Mouse (Mus musculus) ES-Bruce4 (cell line): ENCODE results near the gene Nxf1. TPM values are rescaled to one million over a fixed set of nuclear protein-coding genes. Genes with fewer than 3 reads are reported as not detected.
"Not testable (repeated sequence)": the region's sequence is repeated elsewhere in the genome, so short reads cannot be mapped to it uniquely, and the experiment has no call there.

Experiments used
- H3K27ac ChIP-seq: 2 replicates; pipeline ENCODE4 v1.5.1; 2012; ENCODE audit warnings: low read length, inconsistent platforms; ENCODE audit not compliant: insufficient read depth
- H3K27me3 ChIP-seq: 2 replicates; pipeline ENCODE4 v1.6.1; 2012; ENCODE audit warnings: mild to moderate bottlenecking, low read length, inconsistent platforms; ENCODE audit not compliant: control insufficient read depth, poor library complexity, insufficient read depth, severe bottlenecking
- H3K36me3 ChIP-seq: 2 replicates; pipeline ENCODE4 v1.6.1; 2012; ENCODE audit warnings: inconsistent platforms, mild to moderate bottlenecking, low read length, moderate library complexity; ENCODE audit not compliant: control insufficient read depth, poor library complexity, insufficient read depth, severe bottlenecking
- H3K4me1 ChIP-seq: one replicate; pipeline ENCODE4 v1.8.1; 2011; ENCODE audit warnings: low read length; ENCODE audit not compliant: control insufficient read depth, insufficient read depth
- H3K4me3 ChIP-seq: 2 replicates; pipeline ENCODE4 v1.5.1; 2011; ENCODE audit warnings: low read depth, mild to moderate bottlenecking, low read length
- H3K9ac ChIP-seq: 2 replicates; pipeline ENCODE4 v1.6.1; 2012; ENCODE audit warnings: low read depth, mild to moderate bottlenecking, inconsistent platforms; ENCODE audit not compliant: poor library complexity, severe bottlenecking
- H3K9me3 ChIP-seq: replicated peaks from 2 replicates; pipeline ENCODE4 v1.6.1; 2012; ENCODE audit warnings: mild to moderate bottlenecking, low read length, inconsistent platforms; ENCODE audit not compliant: control insufficient read depth, poor library complexity, insufficient read depth, severe bottlenecking
- CTCF ChIP-seq: IDR thresholded peaks from one replicate; pipeline ENCODE4 v1.8.1; 2011; ENCODE audit warnings: low read depth, low read length
- EP300 ChIP-seq: IDR thresholded peaks from 2 replicates; pipeline ENCODE4 v1.6.1; 2011; ENCODE audit warnings: low read depth, low read length; ENCODE audit not compliant: insufficient read depth
- POLR2A ChIP-seq: IDR thresholded peaks from one replicate; pipeline ENCODE4 v1.8.1; 2011; ENCODE audit warnings: low read length; ENCODE audit not compliant: insufficient read depth
- polyA plus RNA-seq: library from polyadenylated mRNA; stranded (reverse); fragments of >200 nt; gene quantifications from 2 replicates; pipeline ENCODE4 v1.2.4, GENCODE M21; 2011; ENCODE audit warnings: low read depth; ENCODE audit not compliant: missing spikeins, insufficient read depth, insufficient read length

Nxf1 gene
- polyA plus RNA-seq, 1 experiment, result 122 TPM

- Histone ChIP-seq H3K36me3 (peaks cover 36% of the 10 kb centered on the region), H3K9me3 (no peaks in the 10 kb centered on the region), H3K27me3 (no peaks in the 10 kb centered on the region), H3K4me3 (no peak overlapping the region), H3K4me1 (no peaks in the 10 kb centered on the region), H3K27ac (peak overlapping the region; percentile 60; the same call in 1 of the 2 replicates), H3K9ac (no peak overlapping the region)
- TF ChIP-seq EP300 (no peak), CTCF (no peak), POLR2A (no peak)
Measured at GRCm38 (mm10) chr19:8727495-8728114, 29.3 kb upstream of the Nxf1 start.

- not testable (repeated sequence) for H3K4me1 ChIP-seq, H3K27me3 ChIP-seq, H3K27ac ChIP-seq, H3K9ac ChIP-seq, H3K4me3 ChIP-seq, H3K9me3 ChIP-seq
- H3K36me3 ChIP-seq, result peaks cover 36% of the 10 kb centered on the region
Measured at GRCm38 (mm10) chr19:8728335-8729099, 28.4 kb upstream of the Nxf1 start.

DNA sequence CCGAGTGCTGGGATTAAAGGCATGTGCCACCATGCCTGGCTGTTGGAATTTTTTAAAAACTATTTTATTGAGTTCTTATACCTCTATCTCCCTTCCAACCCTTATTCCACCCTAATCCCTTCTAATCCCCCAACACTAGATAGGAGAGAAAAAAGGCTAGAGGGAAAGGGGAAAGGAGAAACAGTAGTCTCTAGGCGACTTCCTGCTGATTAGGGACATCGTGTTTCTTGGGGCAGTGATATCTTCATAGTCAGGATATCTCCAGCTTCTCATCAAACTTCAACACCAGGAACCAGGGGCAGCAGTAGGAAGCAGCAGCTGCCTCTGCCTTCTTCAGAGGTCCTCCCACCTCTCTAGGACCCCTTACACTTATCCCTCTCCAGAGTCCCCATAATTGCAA, 22.5 kb upstream of the Nxf1 start:
- no peaks in the 10 kb centered on the region for H3K9me3 ChIP-seq
- no peaks in the 10 kb centered on the region for H3K4me1 ChIP-seq
- no peak overlapping the region for H3K27ac ChIP-seq
- H3K27me3 ChIP-seq, result no peaks in the 10 kb centered on the region
- no peak overlapping the region for H3K4me3 ChIP-seq
- peaks cover 20% of the 10 kb centered on the region for H3K36me3 ChIP-seq
- no peak overlapping the region for H3K9ac ChIP-seq
- TF ChIP-seq CTCF, result no peak
- TF ChIP-seq POLR2A, result no peak
- TF ChIP-seq EP300, result no peak

GRCm38 (mm10) chr19:8735389-8736159, 21.3 kb upstream of the Nxf1 start, which contains the start of gene Wdr74:
Wdr74 (plus strand) TSS chr19:8735827.
- Histone ChIP-seq H3K9ac (peak within 1 kb of the TSS; percentile 83), H3K27ac (no peak within 1 kb of the TSS), H3K4me3 (peak within 1 kb of the TSS; percentile 82), H3K9me3 (no peaks in the 10 kb centered on the region), H3K4me1 (no peaks in the 10 kb centered on the region), H3K36me3 (peaks cover 32% of the 10 kb centered on the region), H3K27me3 (no peaks in the 10 kb centered on the region)
- no peak for TF ChIP-seq CTCF
- peak; percentile 80 for TF ChIP-seq POLR2A

DNA sequence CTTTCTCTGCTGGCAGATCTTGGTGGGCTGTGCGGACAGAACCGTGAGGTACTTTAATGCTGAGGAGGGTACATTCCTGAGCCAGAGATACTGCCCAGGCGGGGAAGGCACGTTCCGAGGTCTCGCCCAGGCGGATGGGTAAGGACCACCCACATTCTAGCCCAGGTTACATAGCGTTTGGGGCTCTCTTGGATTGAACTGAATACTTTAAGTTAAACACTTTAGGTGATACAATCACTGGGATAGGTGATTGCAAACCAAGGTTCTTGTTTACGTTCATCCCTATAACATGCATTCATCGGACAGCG, 20.8 kb upstream of the Nxf1 start:
- Histone ChIP-seq H3K27me3 (no peaks in the 10 kb centered on the region), H3K4me1 (no peaks in the 10 kb centered on the region), H3K9ac (peak overlapping the region; percentile 83), H3K4me3 (peak overlapping the region; percentile 82), H3K27ac (no peak overlapping the region), H3K36me3 (peaks cover 33% of the 10 kb centered on the region), H3K9me3 (no peaks in the 10 kb centered on the region)
- TF ChIP-seq CTCF (no peak), EP300 (no peak), POLR2A (no peak)

- TF ChIP-seq EP300 (no peak), CTCF (no peak), POLR2A (no peak)
- H3K9ac ChIP-seq, result no peak overlapping the region
- no peaks in the 10 kb centered on the region for H3K9me3 ChIP-seq
- no peak overlapping the region for H3K27ac ChIP-seq
- H3K4me3 ChIP-seq, result no peak overlapping the region
- H3K4me1 ChIP-seq, result no peaks in the 10 kb centered on the region
- H3K27me3 ChIP-seq, result no peaks in the 10 kb centered on the region
- peaks cover 35% of the 10 kb centered on the region for H3K36me3 ChIP-seq
Measured at GRCm38 (mm10) chr19:8738911-8739310, 18.0 kb upstream of the Nxf1 start.
